Mouse (Mus musculus): Measurements from ENCODE around the gene Usp16. TPM values are rescaled to one million over a fixed set of nuclear protein-coding genes. Genes with fewer than 3 reads are reported as not detected.
A peak's percentile ranks its signal among the peaks of the same experiment; 100 is the strongest.

The Usp16 gene
- polyA plus RNA-seq, 1 experiment from 2014 or later = 44.7 TPM

DNA sequence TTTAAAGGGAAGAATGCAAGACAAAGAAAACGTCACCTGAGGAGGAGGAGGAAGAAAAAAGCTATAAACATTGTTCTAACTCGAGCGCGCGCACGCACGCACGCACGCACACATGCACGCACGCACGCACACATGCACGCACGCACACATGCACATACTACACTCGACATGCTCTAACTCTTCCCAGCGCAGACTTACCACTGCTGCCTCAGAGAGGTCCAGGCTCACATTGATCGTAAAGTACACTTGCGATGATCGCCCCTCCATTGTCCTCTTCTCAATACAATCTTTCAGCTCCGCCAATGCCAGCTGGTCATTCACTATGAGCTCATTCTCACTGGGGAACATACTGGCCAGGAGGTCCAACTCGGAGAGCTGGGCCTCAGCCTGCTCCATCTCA lies 17.4 kb upstream of the Usp16 start:
- peaks cover 9% of the 10 kb centered on the region for H3K4me1 ChIP-seq (ENCODE audit: control insufficient read depth, insufficient read depth, low read length)
- H3K9ac ChIP-seq (ENCODE audit: low read depth, low read length) = no peak overlapping the region
- H3K36me3 ChIP-seq (ENCODE audit: control insufficient read depth, insufficient read depth, low read length) = no peaks in the 10 kb centered on the region
- WGBS (ENCODE audit: insufficient replicate concordance) = 91% methylated on average over 21 of the region's 21 CpGs
- no peak overlapping the region for H3K27ac ChIP-seq (ENCODE audit: low read depth, low read length)
- no peaks in the 10 kb centered on the region for H3K27me3 ChIP-seq (ENCODE audit: control insufficient read depth, insufficient read depth, low read length)
- H3K9me3 ChIP-seq (replicated peaks; ENCODE audit: control insufficient read depth, low read length) = no peaks in the 10 kb centered on the region
- ATAC-seq (replicated peaks; ENCODE audit: insufficient number of reproducible peaks, low FRiP score, low TSS enrichment) = no peak
- H3K4me2 ChIP-seq = no peak overlapping the region
- H3K4me3 ChIP-seq (ENCODE audit: low read depth, low read length) = no peak overlapping the region

GRCm38 (mm10) chr16:87438697-87439096 lies 15.8 kb upstream of the Usp16 start:
- Histone ChIP-seq H3K9ac (ENCODE audit: low read depth, low read length) (no peak overlapping the region), H3K9me3 (replicated peaks; ENCODE audit: control insufficient read depth, low read length) (no peaks in the 10 kb centered on the region), H3K4me1 (ENCODE audit: control insufficient read depth, insufficient read depth, low read length) (peaks cover 9% of the 10 kb centered on the region), H3K36me3 (ENCODE audit: control insufficient read depth, insufficient read depth, low read length) (no peaks in the 10 kb centered on the region), H3K27me3 (ENCODE audit: control insufficient read depth, insufficient read depth, low read length) (no peaks in the 10 kb centered on the region), H3K4me3 (ENCODE audit: low read depth, low read length) (no peak overlapping the region), H3K27ac (ENCODE audit: low read depth, low read length) (no peak overlapping the region), H3K4me2 (no peak overlapping the region)
- ATAC-seq (replicated peaks; ENCODE audit: insufficient number of reproducible peaks, low FRiP score, low TSS enrichment) = no peak
- WGBS (ENCODE audit: insufficient replicate concordance) = 92% methylated on average over 8 of the region's 8 CpGs

- Histone ChIP-seq H3K27ac (ENCODE audit: low read depth, low read length) (peak within 1 kb of the TSS; percentile 88), H3K4me3 (ENCODE audit: low read depth, low read length) (peak within 1 kb of the TSS; percentile 85), H3K4me2 (peak within 1 kb of the TSS; percentile 85), H3K27me3 (ENCODE audit: control insufficient read depth, insufficient read depth, low read length) (no peaks in the 10 kb centered on the region), H3K9ac (ENCODE audit: low read depth, low read length) (peak within 1 kb of the TSS; percentile 92), H3K9me3 (replicated peaks; ENCODE audit: control insufficient read depth, low read length) (no peaks in the 10 kb centered on the region), H3K36me3 (ENCODE audit: control insufficient read depth, insufficient read depth, low read length) (no peaks in the 10 kb centered on the region), H3K4me1 (ENCODE audit: control insufficient read depth, insufficient read depth, low read length) (peaks cover 9% of the 10 kb centered on the region)
- ATAC-seq (replicated peaks; ENCODE audit: insufficient number of reproducible peaks, low FRiP score, low TSS enrichment) = peak; percentile 94
- under 1% methylated on average over 38 of the region's 38 CpGs for WGBS (ENCODE audit: insufficient replicate concordance)
These were observed 14.3 kb upstream of the Usp16 start, which contains the start of gene Rwdd2b for GRCm38 (mm10) chr16:87440184-87440686. Gene Rwdd2b (minus strand): TSS chr16:87440573.

GRCm38 (mm10) chr16:87441089-87441488 lies 13.4 kb upstream of the Usp16 start:
- Histone ChIP-seq H3K4me2 (peak overlapping the region; percentile 85), H3K4me1 (ENCODE audit: control insufficient read depth, insufficient read depth, low read length) (peaks cover 9% of the 10 kb centered on the region), H3K27me3 (ENCODE audit: control insufficient read depth, insufficient read depth, low read length) (no peaks in the 10 kb centered on the region), H3K9me3 (replicated peaks; ENCODE audit: control insufficient read depth, low read length) (no peaks in the 10 kb centered on the region), H3K9ac (ENCODE audit: low read depth, low read length) (peak overlapping the region; percentile 92), H3K36me3 (ENCODE audit: control insufficient read depth, insufficient read depth, low read length) (no peaks in the 10 kb centered on the region), H3K4me3 (ENCODE audit: low read depth, low read length) (peak overlapping the region; percentile 85), H3K27ac (ENCODE audit: low read depth, low read length) (no peak overlapping the region)
- ATAC-seq (replicated peaks; ENCODE audit: insufficient number of reproducible peaks, low FRiP score, low TSS enrichment) = no peak
- WGBS (ENCODE audit: insufficient replicate concordance) = 23% methylated on average over 9 of the region's 9 CpGs

GRCm38 (mm10) chr16:87442291-87442690 lies 12.2 kb upstream of the Usp16 start:
- ATAC-seq (replicated peaks; ENCODE audit: insufficient number of reproducible peaks, low FRiP score, low TSS enrichment) = no peak
- Histone ChIP-seq H3K4me2 (no peak overlapping the region), H3K9me3 (replicated peaks; ENCODE audit: control insufficient read depth, low read length) (no peaks in the 10 kb centered on the region), H3K4me3 (ENCODE audit: low read depth, low read length) (no peak overlapping the region), H3K27ac (ENCODE audit: low read depth, low read length) (no peak overlapping the region), H3K4me1 (ENCODE audit: control insufficient read depth, insufficient read depth, low read length) (peaks cover 9% of the 10 kb centered on the region), H3K27me3 (ENCODE audit: control insufficient read depth, insufficient read depth, low read length) (no peaks in the 10 kb centered on the region), H3K9ac (ENCODE audit: low read depth, low read length) (no peak overlapping the region), H3K36me3 (ENCODE audit: control insufficient read depth, insufficient read depth, low read length) (no peaks in the 10 kb centered on the region)
- 46% methylated on average over 5 of the region's 5 CpGs for WGBS (ENCODE audit: insufficient replicate concordance)

DNA sequence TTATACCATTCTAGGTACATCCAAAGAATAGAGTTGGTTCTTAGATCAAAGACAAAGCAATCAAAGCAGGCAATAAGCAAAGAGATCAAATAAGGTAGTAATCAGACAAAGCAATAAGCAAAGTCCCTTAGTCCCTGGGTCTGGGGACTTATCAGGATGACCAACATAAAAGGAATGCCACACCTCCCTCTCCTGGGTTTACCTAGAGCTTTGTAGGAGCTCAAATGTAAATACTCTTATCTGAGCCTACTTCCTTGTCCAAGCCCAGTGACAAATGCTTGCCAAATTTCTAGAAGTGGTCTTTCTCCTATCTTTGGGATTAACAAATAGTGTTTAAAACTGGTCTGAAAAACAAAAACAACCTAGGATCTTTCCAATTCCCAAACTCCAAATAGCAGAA lies 11.3 kb upstream of the Usp16 start:
- Histone ChIP-seq H3K4me2 (no peak overlapping the region), H3K4me3 (ENCODE audit: low read depth, low read length) (no peak overlapping the region), H3K9ac (ENCODE audit: low read depth, low read length) (no peak overlapping the region), H3K27me3 (ENCODE audit: control insufficient read depth, insufficient read depth, low read length) (no peaks in the 10 kb centered on the region), H3K36me3 (ENCODE audit: control insufficient read depth, insufficient read depth, low read length) (no peaks in the 10 kb centered on the region), H3K27ac (ENCODE audit: low read depth, low read length) (no peak overlapping the region), H3K4me1 (ENCODE audit: control insufficient read depth, insufficient read depth, low read length) (peaks cover 9% of the 10 kb centered on the region), H3K9me3 (replicated peaks; ENCODE audit: control insufficient read depth, low read length) (no peaks in the 10 kb centered on the region)
- no peak for ATAC-seq (replicated peaks; ENCODE audit: insufficient number of reproducible peaks, low FRiP score, low TSS enrichment)

DNA sequence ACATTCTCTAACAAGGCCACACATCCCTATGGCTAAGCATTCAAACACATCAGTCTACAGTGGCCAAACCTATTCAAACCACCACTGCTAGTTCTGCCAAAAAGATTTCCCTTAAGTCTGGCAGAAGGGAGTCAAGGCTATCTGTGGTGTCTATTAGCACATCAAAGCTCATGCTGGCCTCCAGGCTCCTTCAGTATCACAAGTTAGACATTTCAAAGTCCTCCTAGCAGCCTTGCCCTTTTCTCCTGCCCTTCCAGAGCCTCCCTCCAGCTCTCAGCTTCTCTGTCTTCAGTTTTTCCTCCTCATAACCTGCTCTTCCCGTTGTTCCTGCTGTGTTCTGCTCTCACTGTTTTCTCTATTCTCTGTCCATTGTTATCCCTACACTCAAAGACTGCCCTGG lies 10.4 kb upstream of the Usp16 start:
- no peak overlapping the region for H3K27ac ChIP-seq (ENCODE audit: low read depth, low read length)
- H3K4me2 ChIP-seq = no peak overlapping the region
- no peaks in the 10 kb centered on the region for H3K27me3 ChIP-seq (ENCODE audit: control insufficient read depth, insufficient read depth, low read length)
- H3K4me3 ChIP-seq (ENCODE audit: low read depth, low read length) = no peak overlapping the region
- no peaks in the 10 kb centered on the region for H3K9me3 ChIP-seq (replicated peaks; ENCODE audit: control insufficient read depth, low read length)
- ATAC-seq (replicated peaks; ENCODE audit: insufficient number of reproducible peaks, low FRiP score, low TSS enrichment) = no peak
- 39% methylated on average over 1 of the region's 1 CpGs for WGBS (ENCODE audit: insufficient replicate concordance)
- no peak overlapping the region for H3K9ac ChIP-seq (ENCODE audit: low read depth, low read length)
- no peaks in the 10 kb centered on the region for H3K36me3 ChIP-seq (ENCODE audit: control insufficient read depth, insufficient read depth, low read length)
- peaks cover 9% of the 10 kb centered on the region for H3K4me1 ChIP-seq (ENCODE audit: control insufficient read depth, insufficient read depth, low read length)

DNA sequence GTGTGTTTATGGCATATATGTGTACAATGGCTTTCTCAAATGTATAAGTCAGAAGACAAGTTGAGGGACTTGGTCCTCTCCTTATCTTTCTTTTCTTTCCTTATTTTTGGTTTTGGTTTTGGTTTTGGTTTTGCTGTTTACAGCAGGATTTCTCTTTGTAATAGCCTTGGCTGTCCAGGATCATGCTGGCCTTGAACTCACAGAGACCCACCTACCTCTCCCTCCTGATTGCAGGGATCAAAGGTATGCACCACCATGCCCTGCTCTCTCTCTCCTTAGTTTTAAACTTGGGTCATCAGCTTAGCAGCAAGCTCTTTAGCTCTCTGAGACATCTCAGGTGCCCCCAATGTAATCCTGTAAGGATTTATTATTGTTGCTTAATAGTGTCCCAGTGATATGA lies 9.4 kb upstream of the Usp16 start:
- H3K4me2 ChIP-seq = no peak overlapping the region
- no peak overlapping the region for H3K9ac ChIP-seq (ENCODE audit: low read depth, low read length)
- H3K4me1 ChIP-seq (ENCODE audit: control insufficient read depth, insufficient read depth, low read length) = peaks cover 6% of the 10 kb centered on the region
- H3K27ac ChIP-seq (ENCODE audit: low read depth, low read length) = no peak overlapping the region
- H3K27me3 ChIP-seq (ENCODE audit: control insufficient read depth, insufficient read depth, low read length) = no peaks in the 10 kb centered on the region
- no peak overlapping the region for H3K4me3 ChIP-seq (ENCODE audit: low read depth, low read length)
- no peak for ATAC-seq (replicated peaks; ENCODE audit: insufficient number of reproducible peaks, low FRiP score, low TSS enrichment)
- H3K9me3 ChIP-seq (replicated peaks; ENCODE audit: control insufficient read depth, low read length) = no peaks in the 10 kb centered on the region
- no peaks in the 10 kb centered on the region for H3K36me3 ChIP-seq (ENCODE audit: control insufficient read depth, insufficient read depth, low read length)

- WGBS (ENCODE audit: insufficient replicate concordance) = 90% methylated on average over 3 of the region's 3 CpGs
- Histone ChIP-seq H3K4me1 (ENCODE audit: control insufficient read depth, insufficient read depth, low read length) (peaks cover 6% of the 10 kb centered on the region), H3K4me3 (ENCODE audit: low read depth, low read length) (no peak overlapping the region), H3K36me3 (ENCODE audit: control insufficient read depth, insufficient read depth, low read length) (no peaks in the 10 kb centered on the region), H3K9ac (ENCODE audit: low read depth, low read length) (no peak overlapping the region), H3K9me3 (replicated peaks; ENCODE audit: control insufficient read depth, low read length) (no peaks in the 10 kb centered on the region), H3K4me2 (no peak overlapping the region), H3K27me3 (ENCODE audit: control insufficient read depth, insufficient read depth, low read length) (no peaks in the 10 kb centered on the region), H3K27ac (ENCODE audit: low read depth, low read length) (no peak overlapping the region)
- ATAC-seq (replicated peaks; ENCODE audit: insufficient number of reproducible peaks, low FRiP score, low TSS enrichment) = no peak
These were observed 9.0 kb upstream of the Usp16 start for GRCm38 (mm10) chr16:87445528-87445927.
